In the genomic region with DNA sequence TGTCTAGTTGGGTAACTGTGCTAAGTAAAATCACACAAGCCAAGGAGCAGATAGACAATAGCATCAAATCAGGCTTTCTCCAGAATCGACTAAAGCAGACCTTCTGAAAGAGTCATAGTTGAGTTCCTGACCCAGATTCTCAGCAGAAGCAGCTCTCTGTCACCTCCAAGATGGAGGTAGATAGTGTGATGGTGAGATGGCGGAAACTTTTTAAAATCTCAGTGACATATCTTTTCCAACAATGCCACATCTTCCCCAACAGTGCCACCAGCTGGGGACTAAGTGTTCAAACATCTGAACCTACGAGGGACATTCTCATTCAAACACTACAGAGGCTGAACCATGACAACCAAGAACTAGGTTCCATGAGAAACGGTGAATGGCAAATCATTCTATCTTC, we compare ENCODE assay signal across 30 mouse cellular contexts. TPM values are rescaled to one million over a fixed set of nuclear protein-coding genes. Genes with fewer than 3 reads are reported as not detected.
DNase-seq lines count a peak whose midpoint lies in the region; ATAC-seq and TF ChIP-seq lines count a peak whose summit lies in the region.
"Had no signal": no experiment of that assay in that cellular context is flagged by ENCODE, and none has a peak within 500 bp of the region (broad histone marks: within the 10 kb centered on the region; RNA-seq: fewer than 3 reads in every experiment).

No protein-coding gene starts in this region.

- H3K9me3 ChIP-seq in lung, embryonic 14.5 days (ENCODE audit: low read depth, low read length), result no peaks in the 10 kb centered on the region
- H3K9me3 ChIP-seq: embryonic facial prominence, embryonic 12.5 days; forebrain, embryonic 15.5 days; G1E; heart, embryonic 12.5 days; hindbrain, embryonic 13.5 days; kidney, embryonic 15.5 days; limb, embryonic 13.5 days; liver, embryonic 12.5 days; midbrain, embryonic 12.5 days; neural tube, embryonic 15.5 days had no signal

- H3K36me3 ChIP-seq in lung, embryonic 14.5 days (ENCODE audit: insufficient read depth), result no peaks in the 10 kb centered on the region
- H3K36me3 ChIP-seq: embryonic facial prominence, embryonic 12.5 days; forebrain, embryonic 15.5 days; G1E; heart, embryonic 12.5 days; hindbrain, embryonic 13.5 days; kidney, embryonic 15.5 days; limb, embryonic 13.5 days; liver, embryonic 12.5 days; midbrain, embryonic 12.5 days; neural tube, embryonic 15.5 days had no signal

- no peak overlapping the region for H3K9ac ChIP-seq in lung, embryonic 14.5 days
- H3K9ac ChIP-seq: embryonic facial prominence, embryonic 12.5 days; heart, embryonic 12.5 days; hindbrain, embryonic 13.5 days; kidney, embryonic 15.5 days; liver, embryonic 12.5 days; midbrain, embryonic 12.5 days had no signal

- no peaks in the 10 kb centered on the region for H3K27me3 ChIP-seq in lung, embryonic 14.5 days (ENCODE audit: insufficient read depth, low read length)
- H3K27me3 ChIP-seq: embryonic facial prominence, embryonic 12.5 days; forebrain, embryonic 15.5 days; heart, embryonic 12.5 days; hindbrain, embryonic 13.5 days; kidney, embryonic 15.5 days; limb, embryonic 13.5 days; liver, embryonic 12.5 days; midbrain, embryonic 12.5 days; neural tube, embryonic 15.5 days had no signal

- TF ChIP-seq CTCF in lung, embryonic 14.5 days (IDR thresholded peaks at IDR 0.05; ENCODE audit: low read depth), result peak; percentile 14; the same call in 1 of the 2 replicates

- no peak overlapping the region for H3K4me2 ChIP-seq in lung, embryonic 14.5 days

- no peak for ATAC-seq in lung, embryonic 14.5 days (ENCODE audit: insufficient read depth)
- ATAC-seq: Patski had no signal

- H3K27ac ChIP-seq in lung, embryonic 14.5 days (ENCODE audit: low read depth), result no peak overlapping the region
- H3K27ac ChIP-seq: embryonic facial prominence, embryonic 12.5 days; forebrain, embryonic 15.5 days; hindbrain, embryonic 13.5 days; kidney, embryonic 15.5 days; limb, embryonic 13.5 days; liver, embryonic 12.5 days; midbrain, embryonic 12.5 days had no signal

- no peak overlapping the region for H3K4me3 ChIP-seq in lung, embryonic 14.5 days (ENCODE audit: low read depth, low read length)

- 95% methylated on average over 4 of the region's 4 CpGs for WGBS in lung, embryonic 14.5 days

- DNase-seq in heart, adult 11 months, result peak; percentile 57
- no peak for DNase-seq in heart, adult 18-20 months
- DNase-seq in lung, embryonic 14.5 days, result no peak
- DNase-seq in lung, postnatal 14 days, result no peak
- DNase-seq in 3T3-L1 (ENCODE audit: low read depth, low spot score), result peak; percentile 20
- peak; percentile 43 for DNase-seq in R1 (ENCODE audit: low read depth, low spot score)
- no peak for DNase-seq in cerebellum, postnatal 25 days
- DNase-seq: adrenal gland, postnatal 14 days; B cell, adult 2 months; cerebellum, adult 11 months; embryo, embryonic 11 days; heart, postnatal 4 days; kidney, adult 18-20 months; kidney, postnatal 4 days; lung, adult 18-20 months; lung, postnatal 36 days; retina, postnatal 1 day; right cerebral cortex, postnatal 25 days had no signal

- peaks cover 1% of the 10 kb centered on the region for H3K4me1 ChIP-seq in lung, embryonic 14.5 days (ENCODE audit: insufficient read depth)

RNA-seq across cellular contexts. Expression of a gene that starts 0.9 kb away (rescaled TPM):
- 1 to 10 TPM; 3.1 to 3.3 TPM for total RNA-seq in heart, adult 18-20 months (2021)
- polyA plus RNA-seq in lung, embryonic 14.5 days (2014; fragmentation: Nextera tagmentation; extraction: Ambion mirVana), result 9.0 and 9.4 TPM in 2 replicates
- total RNA-seq: G1E had no signal
- polyA plus RNA-seq: G1E had no signal

RNA-seq across cellular contexts. Expression of a gene that starts 4.7 kb away (rescaled TPM):
- 1 to 10 TPM; 2.0 to 2.1 TPM for total RNA-seq in heart, adult 18-20 months (2021)
- 0.14 and 0.33 TPM in 2 replicates for polyA plus RNA-seq in lung, embryonic 14.5 days (2014; fragmentation: Nextera tagmentation; extraction: Ambion mirVana)
- total RNA-seq: megakaryocyte, adult 5-6 weeks had no signal
- polyA plus RNA-seq: G1E; liver, embryonic 12.5 days had no signal

RNA-seq across cellular contexts. Expression of a gene that starts 44.2 kb away (rescaled TPM):
- total RNA-seq in heart, adult 18-20 months (2021), result 10 to 100 TPM; 11.1 to 13.7 TPM
- 10.1 and 13.1 TPM in 2 replicates for polyA plus RNA-seq in lung, embryonic 14.5 days (2014; fragmentation: Nextera tagmentation; extraction: Ambion mirVana)

Comparison
In these comparisons a context has a peak if more than half of its experiments do, and no peak if none do; other contexts are left out.
1. DNase-seq: peak in heart, adult 11 months (single experiment), 3T3-L1 (single experiment) and R1 (single experiment); none in heart, adult 18-20 months (0 of 2), lung, embryonic 14.5 days (single experiment), lung, postnatal 14 days (single experiment) and cerebellum, postnatal 25 days (0 of 2).